Mouse (Mus musculus): ENCODE results near the gene Pdhx. TPM values are rescaled to one million over a fixed set of nuclear protein-coding genes. Genes with fewer than 3 reads are reported as not detected.
A peak's percentile ranks its signal among the peaks of the same experiment; 100 is the strongest.

Pdhx gene
- polyA plus RNA-seq, 1 experiment from 2014 or later: 42.4 TPM

GRCm38 (mm10) chr2:103082853-103083252 lies 9.5 kb upstream of the Pdhx start:
- WGBS: 76% methylated on average over 7 of the region's 7 CpGs
- no peaks in the 10 kb centered on the region for H3K9me3 ChIP-seq (replicated peaks)
- no peak overlapping the region for H3K4me2 ChIP-seq (replicated peaks)
- H3K4me3 ChIP-seq: no peak overlapping the region
- no peak overlapping the region for H3K9ac ChIP-seq
- no peaks in the 10 kb centered on the region for H3K27me3 ChIP-seq
- H3K36me3 ChIP-seq: peaks cover 5% of the 10 kb centered on the region; the same call in 1 of the 2 replicates
- H3K4me1 ChIP-seq: no peaks in the 10 kb centered on the region
- no peak for ATAC-seq (ENCODE audit: low FRiP score)
- no peak overlapping the region for H3K27ac ChIP-seq

- no peak overlapping the region for H3K4me3 ChIP-seq
- 80% methylated on average over 5 of the region's 5 CpGs for WGBS
- H3K9me3 ChIP-seq (replicated peaks): no peaks in the 10 kb centered on the region
- no peak overlapping the region for H3K27ac ChIP-seq
- peaks cover 3% of the 10 kb centered on the region; the same call in 1 of the 2 replicates for H3K36me3 ChIP-seq
- no peak overlapping the region for H3K4me2 ChIP-seq (replicated peaks)
- H3K4me1 ChIP-seq: no peaks in the 10 kb centered on the region
- H3K27me3 ChIP-seq: no peaks in the 10 kb centered on the region
- no peak for ATAC-seq (ENCODE audit: low FRiP score)
- no peak overlapping the region for H3K9ac ChIP-seq
Measured at GRCm38 (mm10) chr2:103081706-103082105, 8.4 kb upstream of the Pdhx start.

- Histone ChIP-seq H3K27me3 (no peaks in the 10 kb centered on the region), H3K9ac (no peak overlapping the region), H3K4me3 (no peak overlapping the region), H3K4me1 (no peaks in the 10 kb centered on the region), H3K4me2 (replicated peaks) (no peak overlapping the region), H3K9me3 (replicated peaks) (no peaks in the 10 kb centered on the region), H3K36me3 (peaks cover 3% of the 10 kb centered on the region; the same call in 1 of the 2 replicates), H3K27ac (no peak overlapping the region)
- no peak for ATAC-seq (ENCODE audit: low FRiP score)
- WGBS: 60% methylated on average over 6 of the region's 6 CpGs
Measured at GRCm38 (mm10) chr2:103081117-103081516, 7.8 kb upstream of the Pdhx start.

GRCm38 (mm10) chr2:103070586-103070985 lies 2.7 kb downstream of the Pdhx start:
- Histone ChIP-seq H3K27me3 (no peaks in the 10 kb centered on the region), H3K27ac (no peak overlapping the region), H3K36me3 (no peaks in the 10 kb centered on the region), H3K4me2 (replicated peaks) (no peak overlapping the region), H3K4me3 (no peak overlapping the region), H3K9me3 (replicated peaks) (no peaks in the 10 kb centered on the region), H3K9ac (no peak overlapping the region), H3K4me1 (peaks cover 14% of the 10 kb centered on the region)
- WGBS: 82% methylated on average over 3 of the region's 3 CpGs
- no peak for ATAC-seq (ENCODE audit: low FRiP score)

GRCm38 (mm10) chr2:103069752-103070405 lies 3.4 kb downstream of the Pdhx start:
- no peak overlapping the region for H3K27ac ChIP-seq
- no peaks in the 10 kb centered on the region for H3K36me3 ChIP-seq
- no peak overlapping the region for H3K9ac ChIP-seq
- H3K27me3 ChIP-seq: no peaks in the 10 kb centered on the region
- ATAC-seq (ENCODE audit: low FRiP score): no peak
- H3K4me2 ChIP-seq (replicated peaks): no peak overlapping the region
- WGBS: 94% methylated on average over 5 of the region's 5 CpGs
- peaks cover 14% of the 10 kb centered on the region for H3K4me1 ChIP-seq
- no peaks in the 10 kb centered on the region for H3K9me3 ChIP-seq (replicated peaks)
- H3K4me3 ChIP-seq: no peak overlapping the region

- H3K4me3 ChIP-seq: no peak overlapping the region
- ATAC-seq (ENCODE audit: low FRiP score): no peak
- no peak overlapping the region for H3K27ac ChIP-seq
- H3K4me1 ChIP-seq: peaks cover 9% of the 10 kb centered on the region
- H3K36me3 ChIP-seq: no peaks in the 10 kb centered on the region
- H3K4me2 ChIP-seq (replicated peaks): no peak overlapping the region
- no peaks in the 10 kb centered on the region for H3K27me3 ChIP-seq
- H3K9ac ChIP-seq: no peak overlapping the region
- 91% methylated on average over 1 of the region's 1 CpGs for WGBS
- H3K9me3 ChIP-seq (replicated peaks): no peaks in the 10 kb centered on the region
Measured at GRCm38 (mm10) chr2:103068602-103069001, 4.7 kb downstream of the Pdhx start.

GRCm38 (mm10) chr2:103067552-103068207 lies 5.6 kb downstream of the Pdhx start:
- Histone ChIP-seq H3K4me1 (peaks cover 14% of the 10 kb centered on the region), H3K9me3 (replicated peaks) (no peaks in the 10 kb centered on the region), H3K9ac (no peak overlapping the region), H3K27ac (no peak overlapping the region), H3K4me2 (replicated peaks) (no peak overlapping the region), H3K27me3 (no peaks in the 10 kb centered on the region), H3K36me3 (no peaks in the 10 kb centered on the region), H3K4me3 (no peak overlapping the region)
- ATAC-seq (ENCODE audit: low FRiP score): no peak
- WGBS: 91% methylated on average over 2 of the region's 2 CpGs

GRCm38 (mm10) chr2:103066683-103067551 lies 6.4 kb downstream of the Pdhx start:
- Histone ChIP-seq H3K9me3 (replicated peaks) (no peaks in the 10 kb centered on the region), H3K4me1 (peaks cover 7% of the 10 kb centered on the region), H3K9ac (no peak overlapping the region), H3K4me2 (replicated peaks) (no peak overlapping the region), H3K36me3 (no peaks in the 10 kb centered on the region), H3K27me3 (no peaks in the 10 kb centered on the region), H3K27ac (no peak overlapping the region), H3K4me3 (no peak overlapping the region)
- ATAC-seq (ENCODE audit: low FRiP score): no peak
- WGBS: 83% methylated on average over 8 of the region's 8 CpGs

GRCm38 (mm10) chr2:103062865-103063264 lies 10.4 kb downstream of the Pdhx start:
- Histone ChIP-seq H3K4me1 (peaks cover 5% of the 10 kb centered on the region; the same call in 1 of the 2 replicates), H3K4me2 (replicated peaks) (no peak overlapping the region), H3K27me3 (no peaks in the 10 kb centered on the region), H3K27ac (no peak overlapping the region), H3K4me3 (no peak overlapping the region), H3K36me3 (no peaks in the 10 kb centered on the region), H3K9me3 (replicated peaks) (no peaks in the 10 kb centered on the region), H3K9ac (no peak overlapping the region)
- peak; percentile 43; the same call in 1 of the 2 replicates for ATAC-seq (ENCODE audit: low FRiP score)
- 46% methylated on average over 3 of the region's 3 CpGs for WGBS

GRCm38 (mm10) chr2:103058266-103058665 lies 15.0 kb downstream of the Pdhx start:
- Histone ChIP-seq H3K9me3 (replicated peaks) (no peaks in the 10 kb centered on the region), H3K4me3 (no peak overlapping the region), H3K4me1 (peaks cover 5% of the 10 kb centered on the region; the same call in 1 of the 2 replicates), H3K36me3 (no peaks in the 10 kb centered on the region), H3K27ac (no peak overlapping the region), H3K4me2 (replicated peaks) (no peak overlapping the region), H3K27me3 (no peaks in the 10 kb centered on the region), H3K9ac (no peak overlapping the region)
- no peak for ATAC-seq (ENCODE audit: low FRiP score)
- 96% methylated on average over 3 of the region's 3 CpGs for WGBS

- no peak overlapping the region for H3K4me2 ChIP-seq (replicated peaks)
- WGBS: 95% methylated on average over 6 of the region's 6 CpGs
- H3K27ac ChIP-seq: no peak overlapping the region
- no peaks in the 10 kb centered on the region for H3K4me1 ChIP-seq
- H3K27me3 ChIP-seq: no peaks in the 10 kb centered on the region
- ATAC-seq (ENCODE audit: low FRiP score): no peak
- H3K4me3 ChIP-seq: no peak overlapping the region
- no peak overlapping the region for H3K9ac ChIP-seq
- H3K9me3 ChIP-seq (replicated peaks): no peaks in the 10 kb centered on the region
- no peaks in the 10 kb centered on the region for H3K36me3 ChIP-seq
Measured at GRCm38 (mm10) chr2:103055820-103056219, 17.5 kb downstream of the Pdhx start.

Data from hindbrain, embryonic 12.5 days (tissue).